Mouse (Mus musculus): ENCODE results near the gene Thbs1. TPM values are rescaled to one million over a fixed set of nuclear protein-coding genes. Genes with fewer than 3 reads are reported as not detected.

Thbs1 gene
- polyA plus RNA-seq (2012; ENCODE audit: insufficient read depth, insufficient read length, missing spikeins), result 6.2 and 8.1 TPM in 2 replicates

DNA sequence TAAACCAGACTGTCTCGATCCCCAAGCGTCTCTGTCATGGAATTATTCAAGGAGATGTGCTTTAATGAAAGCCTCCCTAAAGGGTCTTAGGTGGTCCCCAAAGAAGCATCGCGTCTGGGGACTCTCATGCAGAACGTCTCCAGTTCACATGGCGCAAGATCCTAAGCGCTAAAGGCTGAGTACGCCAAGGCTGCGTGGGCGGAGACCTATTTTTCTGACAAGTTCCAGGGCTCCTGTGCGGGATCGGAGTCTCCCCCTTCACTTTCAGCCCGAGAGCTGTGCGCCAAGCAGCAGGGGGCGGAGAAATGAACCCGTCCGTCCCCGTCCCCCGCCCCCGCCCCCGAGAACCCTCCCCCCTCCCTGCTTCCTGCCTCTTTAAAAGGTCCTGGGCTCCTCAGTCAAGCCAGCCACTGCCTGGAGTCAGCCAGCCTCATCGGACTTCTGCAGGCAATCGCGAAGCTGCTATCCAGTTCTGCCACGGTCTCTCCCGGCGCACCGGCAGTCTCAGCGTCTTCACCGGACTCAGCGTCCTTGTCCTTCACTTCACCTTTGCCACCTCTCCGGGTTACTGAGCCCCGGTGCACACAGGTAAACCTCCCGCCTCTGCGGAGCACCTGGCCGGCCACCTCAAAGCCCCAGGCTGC, at the start of gene Thbs1:
Gene Thbs1, plus strand, starts transcription at position 389 of the 644 bp plus-strand sequence.
- Histone ChIP-seq H3K4me3 (ENCODE audit: insufficient read depth, low read depth, low read length) (peak within 1 kb of the TSS; percentile 57), H3K4me1 (ENCODE audit: control insufficient read depth, insufficient read depth, insufficient read length, low read length) (peaks cover 2% of the 10 kb centered on the region; the same call in 1 of the 2 replicates), H3K27ac (replicated peaks; ENCODE audit: low read depth, low read length) (peak within 1 kb of the TSS; percentile 78)

DNA sequence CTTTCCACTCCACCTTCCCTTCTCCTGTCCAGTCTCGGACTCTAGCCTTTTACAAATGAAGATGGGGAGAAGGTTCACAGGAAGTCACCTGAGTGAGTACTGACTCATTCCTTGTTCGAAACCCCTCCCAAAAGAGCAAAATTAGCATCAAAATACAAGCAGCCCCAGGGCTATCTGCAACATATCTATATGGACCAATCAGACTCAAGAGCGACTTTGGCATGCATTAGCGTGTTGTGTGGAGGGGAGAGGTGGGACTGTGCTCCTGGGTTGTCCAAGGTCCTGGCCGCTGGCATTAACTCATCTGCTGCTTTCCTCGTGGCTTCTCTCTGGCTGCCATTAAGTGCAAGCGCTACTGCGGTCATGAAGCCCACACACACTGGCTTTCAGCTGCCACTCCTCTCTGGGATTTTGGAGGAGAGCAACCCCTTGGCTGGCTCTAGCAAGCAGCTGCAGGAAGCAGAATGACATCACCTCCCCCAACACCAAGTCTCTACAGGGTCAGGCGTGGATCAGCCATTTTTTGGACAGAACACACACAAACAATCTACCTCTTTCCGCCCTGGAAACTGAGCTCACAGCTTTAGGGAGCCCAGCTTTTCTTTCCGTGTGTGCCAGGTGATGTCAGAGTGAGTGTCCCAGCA, 47.4 kb upstream of the Thbs1 start:
- H3K4me3 ChIP-seq (ENCODE audit: insufficient read depth, low read depth, low read length), result no peak overlapping the region
- peaks cover 3% of the 10 kb centered on the region for H3K4me1 ChIP-seq (ENCODE audit: control insufficient read depth, insufficient read depth, insufficient read length, low read length)
- H3K27ac ChIP-seq (replicated peaks; ENCODE audit: low read depth, low read length), result no peak overlapping the region

DNA sequence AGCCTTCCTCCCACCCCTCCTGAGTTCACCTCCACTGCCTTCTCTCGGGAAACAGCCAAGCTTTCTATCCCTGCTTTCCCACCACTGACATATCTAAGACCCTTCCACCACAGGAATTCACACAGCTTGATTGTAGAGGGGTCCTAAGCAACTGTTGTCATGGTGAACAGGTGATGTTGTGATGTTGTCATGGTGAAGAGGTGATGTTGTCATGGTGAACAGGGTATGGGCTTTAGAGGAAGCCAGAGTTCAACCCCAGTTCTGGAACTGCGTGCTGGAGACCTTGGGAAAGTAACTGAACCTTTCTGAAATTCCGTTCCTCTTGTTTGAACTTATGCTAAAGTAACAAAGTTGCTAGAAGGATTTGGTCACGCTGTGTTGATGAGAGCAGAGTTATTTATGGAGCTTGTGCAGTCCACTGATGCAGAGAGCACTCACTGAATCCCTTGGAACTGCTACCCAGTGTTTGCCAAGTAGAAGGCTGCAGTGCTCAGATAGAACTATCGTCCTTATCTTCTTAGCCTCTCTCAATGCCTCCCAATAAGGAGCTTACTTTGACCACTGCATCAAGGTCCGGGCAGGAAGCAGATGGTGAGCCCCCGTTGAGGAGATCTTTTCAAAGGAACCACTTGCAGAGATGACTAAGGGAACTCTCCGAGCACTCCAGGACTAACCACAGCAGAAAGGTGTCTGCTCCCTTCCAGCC, 45.5 kb upstream of the Thbs1 start:
- Histone ChIP-seq H3K4me1 (ENCODE audit: control insufficient read depth, insufficient read depth, insufficient read length, low read length) (no peaks in the 10 kb centered on the region), H3K4me3 (ENCODE audit: insufficient read depth, low read depth, low read length) (no peak overlapping the region), H3K27ac (replicated peaks; ENCODE audit: low read depth, low read length) (no peak overlapping the region)

DNA sequence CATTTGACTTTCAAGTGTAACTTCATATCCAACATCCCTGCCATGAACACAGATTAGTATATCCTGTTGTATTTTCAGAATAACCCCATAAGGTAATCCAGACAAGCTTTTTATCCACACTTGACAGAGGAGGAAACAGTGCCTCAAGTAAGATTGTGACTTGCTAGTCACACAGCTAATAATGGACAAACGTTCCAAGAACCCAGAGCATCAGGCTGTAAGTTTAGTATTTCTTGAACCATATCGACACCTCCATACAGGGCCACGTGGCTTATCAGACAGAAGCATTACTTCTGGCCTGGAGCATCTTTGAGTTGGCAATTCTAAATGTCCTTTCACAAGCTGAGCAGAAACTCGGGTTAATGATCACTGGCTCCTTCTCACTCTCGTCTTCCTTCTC, 41.7 kb upstream of the Thbs1 start:
- no peak overlapping the region for H3K4me3 ChIP-seq (ENCODE audit: insufficient read depth, low read depth, low read length)
- H3K4me1 ChIP-seq (ENCODE audit: control insufficient read depth, insufficient read depth, insufficient read length, low read length), result no peaks in the 10 kb centered on the region
- no peak overlapping the region for H3K27ac ChIP-seq (replicated peaks; ENCODE audit: low read depth, low read length)

DNA sequence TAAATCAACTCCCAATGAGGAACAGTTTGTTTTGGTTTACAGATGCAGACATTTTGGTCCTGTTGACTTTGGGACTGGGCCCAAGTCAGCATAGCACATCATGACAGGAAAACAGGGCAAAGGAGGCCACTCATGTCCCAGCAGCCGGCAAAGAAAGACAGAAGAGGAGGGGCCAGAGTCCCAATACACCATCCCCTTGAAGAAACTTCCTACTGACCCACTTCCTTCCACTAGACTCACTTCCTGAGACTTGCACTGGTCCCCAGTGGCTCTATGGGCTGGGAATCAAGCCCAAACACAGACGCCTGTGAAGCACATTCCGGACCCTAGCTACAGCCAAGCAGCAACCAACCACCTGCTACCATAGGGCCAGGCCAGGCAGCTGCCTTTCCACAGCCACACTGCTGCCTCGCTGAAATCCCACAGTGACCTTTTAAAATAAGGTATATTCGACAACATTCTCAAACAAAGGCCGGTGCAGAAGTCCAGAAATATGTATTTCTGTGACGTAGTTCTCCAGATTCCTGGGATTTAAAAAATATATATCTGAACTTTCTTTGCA, 38.8 kb upstream of the Thbs1 start:
- no peak overlapping the region for H3K27ac ChIP-seq (replicated peaks; ENCODE audit: low read depth, low read length)
- no peaks in the 10 kb centered on the region for H3K4me1 ChIP-seq (ENCODE audit: control insufficient read depth, insufficient read depth, insufficient read length, low read length)
- no peak overlapping the region for H3K4me3 ChIP-seq (ENCODE audit: insufficient read depth, low read depth, low read length)

DNA sequence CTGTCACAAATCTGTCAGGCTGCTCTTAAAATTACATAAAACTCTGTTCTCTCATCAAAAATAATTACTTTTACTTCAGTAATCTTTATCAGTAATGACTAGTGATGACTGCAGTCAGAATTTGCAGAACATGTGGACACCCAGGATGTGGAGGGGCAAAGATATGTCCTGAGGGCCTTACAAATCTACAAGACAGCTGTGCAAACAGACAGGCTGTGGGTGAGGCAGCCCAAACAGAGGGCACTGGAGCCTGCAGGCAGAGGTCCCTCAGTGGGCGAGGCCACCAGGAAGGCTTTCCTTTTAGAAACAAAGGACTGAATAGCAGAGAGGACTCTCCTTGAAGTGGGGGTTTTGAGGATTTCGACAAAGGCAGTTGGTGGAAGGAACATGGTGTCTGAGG, 37.6 kb upstream of the Thbs1 start:
- no peak overlapping the region for H3K4me3 ChIP-seq (ENCODE audit: insufficient read depth, low read depth, low read length)
- H3K27ac ChIP-seq (replicated peaks; ENCODE audit: low read depth, low read length), result no peak overlapping the region
- peaks cover 5% of the 10 kb centered on the region for H3K4me1 ChIP-seq (ENCODE audit: control insufficient read depth, insufficient read depth, insufficient read length, low read length)

DNA sequence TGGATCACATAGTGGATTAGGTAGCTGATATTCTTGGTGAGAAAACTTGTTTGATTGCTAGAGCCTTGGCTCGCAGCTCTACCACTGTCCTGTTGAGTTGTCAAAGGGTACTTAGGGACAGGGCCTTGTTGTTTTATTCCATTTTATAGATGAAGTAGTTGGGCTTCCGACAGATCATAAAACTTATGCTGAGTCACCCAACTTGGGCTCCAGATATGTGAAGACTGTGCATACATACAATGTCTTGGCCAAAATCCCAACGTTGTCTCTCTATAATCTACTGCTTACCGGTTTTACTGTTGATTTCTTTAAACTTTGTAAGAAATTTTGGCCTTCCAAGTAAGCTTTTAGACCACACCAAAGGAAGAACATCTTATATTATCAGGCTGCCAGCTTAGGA, 36.5 kb upstream of the Thbs1 start:
- Histone ChIP-seq H3K4me1 (ENCODE audit: control insufficient read depth, insufficient read depth, insufficient read length, low read length) (peaks cover 9% of the 10 kb centered on the region), H3K4me3 (ENCODE audit: insufficient read depth, low read depth, low read length) (no peak overlapping the region), H3K27ac (replicated peaks; ENCODE audit: low read depth, low read length) (no peak overlapping the region)

DNA sequence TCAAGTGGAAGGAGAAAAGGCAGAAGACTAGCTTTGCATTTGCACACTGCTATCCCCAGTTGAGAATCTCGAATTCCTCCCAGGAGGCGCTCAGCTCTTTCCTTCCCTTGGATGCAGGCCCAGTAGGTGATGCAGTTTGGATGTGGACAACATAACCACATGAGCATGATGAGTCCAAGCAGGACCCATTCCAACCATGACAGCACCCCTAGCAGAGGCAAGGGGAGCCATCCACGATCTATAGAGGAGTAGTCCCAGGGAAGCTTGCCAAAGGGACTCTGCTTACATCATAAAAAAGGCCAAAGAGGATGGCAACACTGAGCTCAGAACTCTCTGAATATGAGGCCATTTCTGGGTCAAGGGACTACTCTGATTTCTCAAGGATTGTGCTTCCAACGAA, 32.5 kb upstream of the Thbs1 start:
- Histone ChIP-seq H3K27ac (replicated peaks; ENCODE audit: low read depth, low read length) (no peak overlapping the region), H3K4me3 (ENCODE audit: insufficient read depth, low read depth, low read length) (no peak overlapping the region), H3K4me1 (ENCODE audit: control insufficient read depth, insufficient read depth, insufficient read length, low read length) (peaks cover 9% of the 10 kb centered on the region)

DNA sequence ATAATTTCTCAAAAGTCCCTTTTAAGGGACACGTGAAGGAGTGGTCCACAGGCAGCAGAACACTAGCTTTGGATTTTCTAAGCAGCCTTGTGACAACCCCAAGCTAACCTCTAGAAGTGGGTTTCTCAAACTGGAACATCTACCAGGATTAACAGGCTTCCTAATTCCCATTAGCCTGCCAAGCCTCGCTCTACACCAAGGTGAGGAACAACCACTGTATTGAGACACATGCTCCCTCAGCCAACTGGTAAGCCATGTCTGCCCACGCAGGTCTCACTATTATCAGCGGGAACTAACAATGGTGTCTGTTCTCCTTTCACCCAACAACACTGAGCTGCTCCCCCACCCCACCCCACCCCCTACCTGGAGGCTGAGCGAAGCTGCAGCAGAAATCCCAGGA, 30.1 kb upstream of the Thbs1 start:
- H3K27ac ChIP-seq (replicated peaks; ENCODE audit: low read depth, low read length), result no peak overlapping the region
- H3K4me3 ChIP-seq (ENCODE audit: insufficient read depth, low read depth, low read length), result no peak overlapping the region
- peaks cover 9% of the 10 kb centered on the region for H3K4me1 ChIP-seq (ENCODE audit: control insufficient read depth, insufficient read depth, insufficient read length, low read length)

DNA sequence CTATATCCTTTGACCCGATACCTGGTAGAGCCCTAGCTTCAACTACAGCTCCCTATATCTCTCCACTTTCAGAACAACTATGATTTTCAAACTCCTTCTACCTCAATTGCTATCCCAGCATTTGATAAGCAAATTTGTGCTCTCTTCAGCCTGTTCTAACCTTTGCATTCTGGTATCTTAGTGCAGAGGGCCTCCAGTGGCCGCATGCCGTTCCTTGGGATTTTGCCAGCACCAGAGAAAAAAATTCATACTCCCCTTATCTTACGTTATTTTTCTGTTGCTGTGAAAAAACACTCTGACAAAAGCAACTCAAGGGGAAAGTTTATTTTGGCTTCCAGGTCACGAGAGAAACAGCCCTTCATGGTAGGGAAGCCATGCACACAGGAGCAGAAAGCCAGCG, 28.0 kb upstream of the Thbs1 start:
- H3K4me1 ChIP-seq (ENCODE audit: control insufficient read depth, insufficient read depth, insufficient read length, low read length), result peaks cover 5% of the 10 kb centered on the region
- no peak overlapping the region for H3K4me3 ChIP-seq (ENCODE audit: insufficient read depth, low read depth, low read length)
- H3K27ac ChIP-seq (replicated peaks; ENCODE audit: low read depth, low read length), result no peak overlapping the region

DNA sequence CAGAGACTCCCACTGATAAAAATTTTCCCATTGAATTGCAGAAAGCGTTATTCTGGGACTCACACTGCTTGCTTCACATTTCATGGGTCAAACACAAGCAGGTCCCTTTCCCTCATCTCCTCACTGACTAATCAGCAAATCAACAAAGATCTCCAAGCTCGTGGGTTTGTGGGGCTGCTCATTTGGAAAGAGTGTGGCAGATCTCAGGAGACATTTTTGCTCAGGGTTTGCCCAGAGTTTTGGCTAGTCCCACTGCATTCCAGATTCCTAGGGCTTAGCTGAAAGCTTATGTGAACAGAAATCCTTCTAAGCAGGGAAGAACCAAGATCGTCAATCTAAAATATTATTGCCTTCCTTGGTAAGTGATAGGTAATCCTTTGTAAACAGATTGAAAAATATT, 27.0 kb upstream of the Thbs1 start:
- Histone ChIP-seq H3K4me3 (ENCODE audit: insufficient read depth, low read depth, low read length) (no peak overlapping the region), H3K27ac (replicated peaks; ENCODE audit: low read depth, low read length) (no peak overlapping the region), H3K4me1 (ENCODE audit: control insufficient read depth, insufficient read depth, insufficient read length, low read length) (no peaks in the 10 kb centered on the region)

DNA sequence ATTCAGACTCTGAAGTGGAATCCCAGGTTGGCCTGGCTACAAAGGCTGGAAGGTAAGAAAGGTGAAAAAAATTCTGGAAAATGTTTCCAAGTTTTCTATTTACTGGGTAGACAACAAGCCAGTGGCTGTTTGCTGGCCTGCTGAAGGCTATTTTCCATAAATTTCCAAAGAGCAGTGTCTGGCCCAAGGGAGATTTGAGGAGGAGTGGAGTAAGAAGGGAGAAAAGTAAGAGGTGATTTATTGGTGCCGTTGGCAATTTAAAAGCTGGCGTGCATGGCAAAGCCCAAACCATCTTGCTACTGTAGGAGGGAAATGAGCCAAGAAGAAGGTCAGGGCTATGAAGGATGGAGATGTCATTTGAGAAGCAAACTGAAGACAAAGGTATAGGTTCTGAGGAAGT, 26.0 kb upstream of the Thbs1 start:
- no peaks in the 10 kb centered on the region for H3K4me1 ChIP-seq (ENCODE audit: control insufficient read depth, insufficient read depth, insufficient read length, low read length)
- H3K27ac ChIP-seq (replicated peaks; ENCODE audit: low read depth, low read length), result no peak overlapping the region
- no peak overlapping the region for H3K4me3 ChIP-seq (ENCODE audit: insufficient read depth, low read depth, low read length)

DNA sequence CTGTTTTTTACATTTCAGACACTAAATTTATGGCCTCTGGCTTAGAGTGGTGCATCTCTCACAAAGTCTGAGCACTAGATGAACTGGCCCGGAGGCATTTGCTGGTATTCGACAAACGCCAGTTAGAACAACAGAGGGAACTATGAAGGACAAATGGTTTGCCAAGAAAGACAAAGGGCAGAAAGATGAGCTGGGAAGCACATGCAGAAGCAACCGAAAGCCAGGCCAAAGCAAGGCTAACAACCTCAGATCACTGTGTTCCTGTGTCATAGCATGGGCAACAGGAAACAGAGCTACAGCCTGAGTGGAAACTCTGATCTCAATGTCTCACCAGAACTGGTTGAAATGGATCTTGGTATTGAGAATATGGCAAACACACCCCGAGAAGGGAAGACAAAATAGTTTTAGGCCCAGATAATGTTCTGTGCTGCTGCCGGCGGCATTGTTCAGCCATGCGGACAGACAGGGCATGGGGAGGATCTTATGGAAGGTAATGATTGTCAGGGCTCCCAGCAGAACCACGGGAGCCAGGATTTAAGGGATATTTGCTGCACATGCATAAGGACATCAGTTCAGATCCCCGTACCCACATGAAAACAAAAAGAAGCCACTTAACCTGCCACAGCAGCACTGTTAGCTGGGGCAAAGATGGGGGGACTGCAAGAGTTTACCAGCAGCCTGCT, 24.5 kb upstream of the Thbs1 start:
- no peak overlapping the region for H3K27ac ChIP-seq (replicated peaks; ENCODE audit: low read depth, low read length)
- H3K4me3 ChIP-seq (ENCODE audit: insufficient read depth, low read depth, low read length), result no peak overlapping the region
- no peaks in the 10 kb centered on the region for H3K4me1 ChIP-seq (ENCODE audit: control insufficient read depth, insufficient read depth, insufficient read length, low read length)

DNA sequence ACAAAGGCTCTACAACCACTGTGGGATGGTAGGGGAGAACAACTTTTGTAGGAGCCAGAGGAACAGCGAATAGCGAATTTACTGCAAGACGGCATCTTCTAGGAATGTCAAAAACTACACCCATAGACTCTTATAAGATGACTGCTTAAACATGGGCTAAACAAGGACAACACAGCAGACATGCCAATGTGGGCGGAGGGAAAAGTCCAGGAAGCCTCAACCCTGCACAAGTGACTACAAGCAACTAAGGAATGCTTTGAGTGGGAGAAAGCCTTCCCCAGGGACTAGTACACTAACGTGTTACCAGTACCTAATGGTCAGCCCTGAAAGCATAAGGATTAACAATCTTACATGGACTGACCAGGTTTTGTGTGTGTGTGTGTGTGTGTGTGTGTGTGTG, 20.4 kb upstream of the Thbs1 start:
- H3K4me1 ChIP-seq (ENCODE audit: control insufficient read depth, insufficient read depth, insufficient read length, low read length), result no peaks in the 10 kb centered on the region
- H3K4me3 ChIP-seq (ENCODE audit: insufficient read depth, low read depth, low read length), result no peak overlapping the region
- H3K27ac ChIP-seq (replicated peaks; ENCODE audit: low read depth, low read length), result no peak overlapping the region

DNA sequence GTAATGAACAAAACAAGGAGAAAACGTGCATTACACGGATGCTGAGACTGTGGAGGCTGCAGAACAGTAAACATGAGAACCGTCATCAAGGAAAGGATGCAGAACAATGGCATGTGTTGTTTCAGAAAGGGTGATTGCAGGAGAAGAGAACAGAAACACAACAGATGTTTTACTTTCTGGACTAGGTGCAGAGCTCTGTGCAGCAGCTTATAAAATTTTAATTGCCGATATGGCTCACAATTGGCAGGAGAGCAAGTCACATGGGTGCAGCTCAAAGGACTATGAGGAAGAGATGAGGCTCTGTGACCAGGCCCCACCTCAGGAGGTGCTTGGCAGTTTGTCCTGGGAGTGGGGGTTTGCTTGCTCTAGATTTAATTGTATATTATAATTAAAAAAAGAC, 12.6 kb upstream of the Thbs1 start:
- H3K27ac ChIP-seq (replicated peaks; ENCODE audit: low read depth, low read length), result no peak overlapping the region
- no peaks in the 10 kb centered on the region for H3K4me1 ChIP-seq (ENCODE audit: control insufficient read depth, insufficient read depth, insufficient read length, low read length)
- H3K4me3 ChIP-seq (ENCODE audit: insufficient read depth, low read depth, low read length), result no peak overlapping the region
